Mouse (Mus musculus): ENCODE data around the gene Gdpd3. TPM values are rescaled to one million over a fixed set of nuclear protein-coding genes. Genes with fewer than 3 reads are reported as not detected.
"Not testable (repeated sequence)": the region's sequence is repeated elsewhere in the genome, so short reads cannot be mapped to it uniquely, and the experiment has no call there.

Gene Gdpd3
- polyA plus RNA-seq (2016; fragmentation: Nextera tagmentation; extraction: Ambion mirVana), result 1.00 and 1.6 TPM in 2 replicates

DNA sequence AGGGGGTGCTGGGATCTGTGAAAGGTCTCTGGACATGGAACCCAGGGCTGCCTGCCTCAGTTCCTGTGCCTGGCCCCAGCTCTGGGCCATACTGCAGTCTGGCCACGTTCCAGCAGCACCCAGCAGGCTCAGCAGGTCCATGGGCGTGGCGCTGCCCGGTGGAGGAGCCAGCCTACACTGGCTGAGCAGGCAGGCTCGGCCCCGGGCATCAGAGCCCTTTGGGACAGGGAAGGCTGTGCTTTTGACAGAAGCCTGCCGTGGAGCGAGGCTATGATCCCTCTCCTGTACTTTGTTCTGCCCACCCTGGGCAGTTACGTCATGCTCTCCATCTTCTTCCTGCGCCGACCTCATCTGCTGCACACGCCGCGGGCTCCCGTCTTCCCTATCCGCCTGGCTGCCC lies at the start of gene Gdpd3:
Gene Gdpd3, plus strand, starts transcription at position 134 of the 400 bp plus-strand sequence.
- no peak for ATAC-seq (ENCODE audit: insufficient number of reproducible peaks, insufficient read depth, low FRiP score, low TSS enrichment)
- Histone ChIP-seq H3K4me2 (replicated peaks) (no peak within 1 kb of the TSS), H3K36me3 (peaks cover 73% of the 10 kb centered on the region), H3K4me3 (no peak within 1 kb of the TSS), H3K9ac (no peak within 1 kb of the TSS), H3K27ac (no peak within 1 kb of the TSS), H3K4me1 (peaks cover 13% of the 10 kb centered on the region; the same call in 1 of the 2 replicates), H3K9me3 (no peaks in the 10 kb centered on the region), H3K27me3 (no peaks in the 10 kb centered on the region)
- WGBS, result 94% methylated on average over 16 of the region's 16 CpGs

- no peaks in the 10 kb centered on the region for H3K4me1 ChIP-seq
- no peak overlapping the region for H3K9ac ChIP-seq
- no peak overlapping the region for H3K4me3 ChIP-seq
- H3K27ac ChIP-seq, result no peak overlapping the region
- H3K4me2 ChIP-seq (replicated peaks), result no peak overlapping the region
- H3K9me3 ChIP-seq, result no peaks in the 10 kb centered on the region
- ATAC-seq (ENCODE audit: insufficient number of reproducible peaks, insufficient read depth, low FRiP score, low TSS enrichment), result no peak
- no peaks in the 10 kb centered on the region for H3K36me3 ChIP-seq
- WGBS, result 93% methylated on average over 3 of the region's 3 CpGs
- H3K27me3 ChIP-seq, result no peaks in the 10 kb centered on the region
These were observed 48.6 kb upstream of the Gdpd3 start for GRCm38 (mm10) chr7:126717566-126717965.

GRCm38 (mm10) chr7:126718787-126719337 lies 47.3 kb upstream of the Gdpd3 start:
- no peak for ATAC-seq (ENCODE audit: insufficient number of reproducible peaks, insufficient read depth, low FRiP score, low TSS enrichment)
- no peak overlapping the region for H3K4me2 ChIP-seq (replicated peaks)
- 95% methylated on average over 5 of the region's 5 CpGs for WGBS
- H3K4me3 ChIP-seq, result no peak overlapping the region
- no peaks in the 10 kb centered on the region for H3K36me3 ChIP-seq
- H3K27ac ChIP-seq, result no peak overlapping the region
- no peaks in the 10 kb centered on the region for H3K9me3 ChIP-seq
- H3K9ac ChIP-seq, result no peak overlapping the region
- H3K27me3 ChIP-seq, result no peaks in the 10 kb centered on the region
- H3K4me1 ChIP-seq, result no peaks in the 10 kb centered on the region

- H3K9me3 ChIP-seq, result no peaks in the 10 kb centered on the region
- H3K4me3 ChIP-seq, result no peak overlapping the region
- H3K27me3 ChIP-seq, result no peaks in the 10 kb centered on the region
- no peak overlapping the region for H3K9ac ChIP-seq
- 88% methylated on average over 13 of the region's 13 CpGs for WGBS
- no peak overlapping the region for H3K4me2 ChIP-seq (replicated peaks)
- no peaks in the 10 kb centered on the region for H3K36me3 ChIP-seq
- H3K4me1 ChIP-seq, result no peaks in the 10 kb centered on the region
- no peak overlapping the region for H3K27ac ChIP-seq
- ATAC-seq (ENCODE audit: insufficient number of reproducible peaks, insufficient read depth, low FRiP score, low TSS enrichment), result no peak
These were observed 44.5 kb upstream of the Gdpd3 start for GRCm38 (mm10) chr7:126721635-126722034.

GRCm38 (mm10) chr7:126725077-126725476 lies 41.1 kb upstream of the Gdpd3 start:
- no peak for ATAC-seq (ENCODE audit: insufficient number of reproducible peaks, insufficient read depth, low FRiP score, low TSS enrichment)
- Histone ChIP-seq H3K36me3 (no peaks in the 10 kb centered on the region), H3K4me3 (no peak overlapping the region), H3K9ac (no peak overlapping the region), H3K27me3 (no peaks in the 10 kb centered on the region), H3K9me3 (no peaks in the 10 kb centered on the region), H3K4me1 (no peaks in the 10 kb centered on the region), H3K4me2 (replicated peaks) (no peak overlapping the region), H3K27ac (no peak overlapping the region)
- 72% methylated on average over 3 of the region's 3 CpGs for WGBS

- no peak overlapping the region for H3K27ac ChIP-seq
- no peak overlapping the region for H3K4me3 ChIP-seq
- no peaks in the 10 kb centered on the region for H3K9me3 ChIP-seq
- H3K4me2 ChIP-seq (replicated peaks), result no peak overlapping the region
- H3K36me3 ChIP-seq, result no peaks in the 10 kb centered on the region
- no peak for ATAC-seq (ENCODE audit: insufficient number of reproducible peaks, insufficient read depth, low FRiP score, low TSS enrichment)
- 81% methylated on average over 5 of the region's 5 CpGs for WGBS
- no peaks in the 10 kb centered on the region for H3K4me1 ChIP-seq
- H3K27me3 ChIP-seq, result no peaks in the 10 kb centered on the region
- H3K9ac ChIP-seq, result no peak overlapping the region
These were observed 40.5 kb upstream of the Gdpd3 start for GRCm38 (mm10) chr7:126725667-126726066.

GRCm38 (mm10) chr7:126730256-126730789 lies 35.8 kb upstream of the Gdpd3 start:
- WGBS, result 79% methylated on average over 4 of the region's 4 CpGs
- not testable (repeated sequence) for H3K9me3 ChIP-seq; H3K9ac ChIP-seq; H3K27ac ChIP-seq; H3K4me3 ChIP-seq; H3K27me3 ChIP-seq; H3K4me1 ChIP-seq; ATAC-seq (ENCODE audit: insufficient number of reproducible peaks, insufficient read depth, low FRiP score, low TSS enrichment); H3K4me2 ChIP-seq (replicated peaks); H3K36me3 ChIP-seq

- Histone ChIP-seq H3K4me1 (no peaks in the 10 kb centered on the region; the same call in 1 of the 2 replicates), H3K27ac (no peak overlapping the region), H3K36me3 (no peaks in the 10 kb centered on the region), H3K27me3 (no peaks in the 10 kb centered on the region), H3K4me3 (no peak overlapping the region), H3K9ac (no peak overlapping the region), H3K9me3 (no peaks in the 10 kb centered on the region), H3K4me2 (replicated peaks) (no peak overlapping the region)
- WGBS, result 77% methylated on average over 8 of the region's 8 CpGs
- no peak for ATAC-seq (ENCODE audit: insufficient number of reproducible peaks, insufficient read depth, low FRiP score, low TSS enrichment)
These were observed 30.0 kb upstream of the Gdpd3 start for GRCm38 (mm10) chr7:126736122-126736521.

DNA sequence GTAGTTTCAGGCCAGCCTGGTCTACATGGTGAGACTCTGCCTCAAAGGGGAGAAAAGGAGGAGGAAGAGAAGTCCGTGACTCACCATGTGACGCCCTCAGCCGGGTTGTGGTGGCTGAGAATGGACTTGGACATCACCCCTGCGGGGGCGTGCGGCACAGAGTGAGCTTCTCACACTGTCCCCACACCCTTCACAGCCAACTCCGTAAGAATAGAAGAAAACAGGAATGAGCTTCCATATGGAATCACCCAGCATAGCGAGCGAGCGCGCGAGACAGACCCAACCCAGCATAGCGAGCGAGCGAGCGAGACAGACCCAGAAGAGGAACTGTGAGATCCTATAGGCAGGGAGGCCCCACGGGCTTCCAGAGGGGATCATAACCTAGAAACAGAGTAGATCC lies 26.6 kb upstream of the Gdpd3 start:
- Histone ChIP-seq H3K4me3 (no peak overlapping the region), H3K27ac (no peak overlapping the region), H3K4me1 (no peaks in the 10 kb centered on the region; the same call in 1 of the 2 replicates), H3K36me3 (no peaks in the 10 kb centered on the region), H3K27me3 (no peaks in the 10 kb centered on the region), H3K9me3 (no peaks in the 10 kb centered on the region), H3K9ac (no peak overlapping the region), H3K4me2 (replicated peaks) (no peak overlapping the region)
- WGBS, result 88% methylated on average over 17 of the region's 17 CpGs
- ATAC-seq (ENCODE audit: insufficient number of reproducible peaks, insufficient read depth, low FRiP score, low TSS enrichment), result no peak

GRCm38 (mm10) chr7:126740132-126740735 lies 25.9 kb upstream of the Gdpd3 start:
- H3K9ac ChIP-seq, result no peak overlapping the region
- H3K4me2 ChIP-seq (replicated peaks), result no peak overlapping the region
- WGBS, result 78% methylated on average over 13 of the region's 13 CpGs
- ATAC-seq (ENCODE audit: insufficient number of reproducible peaks, insufficient read depth, low FRiP score, low TSS enrichment), result no peak
- H3K27me3 ChIP-seq, result no peaks in the 10 kb centered on the region
- no peak overlapping the region for H3K27ac ChIP-seq
- no peaks in the 10 kb centered on the region for H3K36me3 ChIP-seq
- H3K9me3 ChIP-seq, result no peaks in the 10 kb centered on the region
- no peaks in the 10 kb centered on the region; the same call in 1 of the 2 replicates for H3K4me1 ChIP-seq
- H3K4me3 ChIP-seq, result no peak overlapping the region

GRCm38 (mm10) chr7:126740977-126741376 lies 25.2 kb upstream of the Gdpd3 start:
- Histone ChIP-seq H3K27ac (no peak overlapping the region), H3K9me3 (no peaks in the 10 kb centered on the region), H3K4me2 (replicated peaks) (no peak overlapping the region), H3K4me1 (no peaks in the 10 kb centered on the region; the same call in 1 of the 2 replicates), H3K27me3 (no peaks in the 10 kb centered on the region), H3K36me3 (no peaks in the 10 kb centered on the region), H3K9ac (no peak overlapping the region), H3K4me3 (no peak overlapping the region)
- ATAC-seq (ENCODE audit: insufficient number of reproducible peaks, insufficient read depth, low FRiP score, low TSS enrichment), result no peak
- whole genome bisulfite sequencing, result 68% methylated on average over 5 of the region's 5 CpGs

- no peaks in the 10 kb centered on the region for H3K9me3 ChIP-seq
- H3K4me1 ChIP-seq, result no peaks in the 10 kb centered on the region; the same call in 1 of the 2 replicates
- no peak overlapping the region for H3K4me2 ChIP-seq (replicated peaks)
- 0 out of 2 replicates have a peak, but pooled peaks have one; percentile 47 for ATAC-seq (ENCODE audit: insufficient number of reproducible peaks, insufficient read depth, low FRiP score, low TSS enrichment)
- H3K9ac ChIP-seq, result no peak overlapping the region
- no peaks in the 10 kb centered on the region for H3K27me3 ChIP-seq
- no peaks in the 10 kb centered on the region for H3K36me3 ChIP-seq
- WGBS, result 82% methylated on average over 5 of the region's 5 CpGs
- H3K27ac ChIP-seq, result no peak overlapping the region
- no peak overlapping the region for H3K4me3 ChIP-seq
These were observed 24.7 kb upstream of the Gdpd3 start for GRCm38 (mm10) chr7:126741452-126741851.
